Mouse (Mus musculus) left cerebral cortex, adult 6 months (tissue): ENCODE results near the gene Gm10720. TPM values are rescaled to one million over a fixed set of nuclear protein-coding genes. Genes with fewer than 3 reads are reported as not detected.

Experiments
- long read RNA-seq, 2 experiments: library from polyadenylated mRNA; unstranded; transcript quantifications; one replicate each; pipeline ENCODE4 v2.0.0; 2019 to 2020
- polyA plus RNA-seq: library from polyadenylated mRNA; unstranded; fragments of <200 nt; fragmentation: Nextera tagmentation; gene quantifications from 2 replicates; pipeline ENCODE4 v1.2.3, GENCODE M21; 2021

The Gm10720 gene
- not detected in 2 replicates for polyA plus RNA-seq
- long read RNA-seq, experiment 1: 0 reads
- long read RNA-seq, experiment 2: 0 reads

GRCm38 (mm10) chr9:3015354-3015753, at the start of gene Gm10720:
Gene Gm10720, plus strand, starts transcription at chr9:3015654.

GRCm38 (mm10) chr9:3000445-3000972, 14.9 kb upstream of the Gm10720 start, which contains the start of gene Gm10722:
Gene Gm10722, plus strand, starts transcription at chr9:3000922.

DNA sequence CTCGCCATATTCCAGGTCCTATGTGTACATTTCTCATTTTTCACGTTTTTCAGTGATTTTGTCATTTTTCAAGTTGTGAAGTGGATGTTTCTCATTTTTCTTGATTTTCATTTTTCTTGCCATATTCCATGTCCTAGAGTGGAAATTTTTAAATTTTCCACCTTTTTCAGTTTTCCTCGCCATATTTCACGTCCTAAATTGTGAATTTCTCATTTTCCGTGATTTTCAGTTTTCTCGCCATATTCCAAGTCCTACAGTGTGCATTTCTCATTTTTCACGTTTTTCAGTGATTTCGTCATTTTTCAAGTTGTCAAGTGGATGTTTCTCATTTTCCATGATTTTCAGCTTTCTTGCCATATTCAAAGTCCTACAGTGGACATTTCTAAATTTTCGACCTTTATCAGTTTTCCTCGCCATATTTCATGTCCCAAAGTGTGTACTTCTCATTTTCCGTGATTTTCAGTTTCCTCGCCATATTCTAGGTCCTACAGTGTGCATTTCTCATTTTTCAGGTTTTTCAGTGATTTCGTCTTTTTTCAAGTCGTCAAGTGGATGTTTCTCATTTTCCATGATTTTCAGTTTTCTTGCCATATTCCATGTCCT, 12.6 kb upstream of the Gm10720 start, which contains the start of gene Gm11168:
Gene Gm11168 (plus strand): TSS at position 553 of the 603 bp plus-strand sequence.

GRCm38 (mm10) chr9:3012733-3013279, 2.6 kb upstream of the Gm10720 start, which contains the start of gene Gm10721:
Gene Gm10721, plus strand, starts transcription at chr9:3013140.

DNA sequence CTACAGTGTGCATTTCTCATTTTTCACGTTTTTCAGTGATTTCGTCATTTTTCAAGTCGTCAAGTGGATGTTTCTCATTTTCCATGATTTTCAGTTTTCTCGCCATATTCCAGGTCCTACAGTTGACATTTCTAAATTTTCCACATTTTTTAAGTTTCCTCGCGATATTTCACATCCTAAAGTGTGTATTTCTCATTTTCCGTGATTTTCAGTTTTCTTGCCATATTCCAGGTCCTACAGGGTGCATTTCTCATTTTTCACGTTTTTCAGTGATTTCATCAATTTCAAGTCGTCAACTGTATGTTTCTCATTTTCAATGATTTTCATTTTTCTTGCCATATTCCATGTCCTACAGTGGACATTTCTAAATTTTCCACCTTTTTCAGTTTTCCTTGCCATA, 1.7 kb downstream of the Gm10720 start, which contains the start of gene Gm10719:
Gene Gm10719 (plus strand): TSS at position 301 of the 400 bp plus-strand sequence.

DNA sequence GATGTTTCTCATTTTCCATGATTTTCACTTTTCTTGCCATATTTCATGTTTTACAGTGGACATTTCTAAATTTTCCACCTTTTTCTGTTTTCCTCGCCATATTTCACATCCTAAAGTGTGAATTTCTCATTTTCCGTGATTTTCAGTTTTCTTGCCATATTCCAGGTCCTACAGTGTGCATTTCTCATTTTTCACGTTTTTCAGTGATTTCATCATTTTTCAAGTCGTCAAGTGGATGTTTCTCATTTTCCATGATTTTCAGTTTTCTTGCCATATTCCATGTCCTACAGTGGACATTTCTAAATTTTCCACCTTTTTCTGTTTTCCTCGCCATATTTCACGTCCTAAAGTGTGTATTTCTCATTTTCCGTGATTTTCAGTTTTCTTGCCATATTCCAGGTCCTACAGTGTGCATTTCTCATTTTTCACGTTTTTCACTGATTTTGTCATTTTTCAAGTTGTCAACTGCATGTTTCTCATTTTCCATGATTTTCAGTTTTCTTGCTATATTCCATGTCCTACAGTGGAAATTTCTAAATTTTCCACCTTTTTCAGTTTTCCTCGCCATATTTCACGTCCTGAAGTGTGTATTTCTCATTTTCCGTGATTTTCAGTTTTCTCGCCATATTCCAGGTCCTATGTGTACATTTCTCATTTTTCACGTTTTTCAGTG, 8.0 kb downstream of the Gm10720 start, which contains the start of gene Gm10718:
Gene Gm10718 (plus strand): TSS at position 236 of the 673 bp plus-strand sequence.

DNA sequence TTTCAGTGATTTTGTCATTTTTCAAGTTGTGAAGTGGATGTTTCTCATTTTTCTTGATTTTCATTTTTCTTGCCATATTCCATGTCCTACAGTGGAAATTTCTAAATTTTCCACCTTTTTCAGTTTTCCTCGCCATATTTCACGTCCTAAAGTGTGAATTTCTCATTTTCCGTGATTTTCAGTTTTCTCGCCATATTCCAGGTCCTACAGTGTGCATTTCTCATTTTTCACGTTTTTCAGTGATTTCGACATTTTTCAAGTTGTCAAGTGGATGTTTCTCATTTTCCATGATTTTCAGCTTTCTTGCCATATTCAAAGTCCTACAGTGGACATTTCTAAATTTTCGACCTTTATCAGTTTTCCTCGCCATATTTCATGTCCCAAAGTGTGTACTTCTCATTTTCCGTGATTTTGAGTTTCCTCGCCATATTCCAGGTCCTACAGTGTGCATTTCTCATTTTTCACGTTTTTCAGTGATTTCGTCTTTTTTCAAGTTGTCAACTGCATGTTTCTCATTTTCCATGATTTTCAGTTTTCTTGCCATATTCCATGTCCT, 9.5 kb downstream of the Gm10720 start, which contains the start of gene Gm10717:
Gene Gm10717 (plus strand): TSS at position 506 of the 556 bp plus-strand sequence.

GRCm38 (mm10) chr9:3034299-3034698, 18.8 kb downstream of the Gm10720 start, which contains the start of gene Gm17535:
Gene Gm17535, plus strand, starts transcription at chr9:3034599.

DNA sequence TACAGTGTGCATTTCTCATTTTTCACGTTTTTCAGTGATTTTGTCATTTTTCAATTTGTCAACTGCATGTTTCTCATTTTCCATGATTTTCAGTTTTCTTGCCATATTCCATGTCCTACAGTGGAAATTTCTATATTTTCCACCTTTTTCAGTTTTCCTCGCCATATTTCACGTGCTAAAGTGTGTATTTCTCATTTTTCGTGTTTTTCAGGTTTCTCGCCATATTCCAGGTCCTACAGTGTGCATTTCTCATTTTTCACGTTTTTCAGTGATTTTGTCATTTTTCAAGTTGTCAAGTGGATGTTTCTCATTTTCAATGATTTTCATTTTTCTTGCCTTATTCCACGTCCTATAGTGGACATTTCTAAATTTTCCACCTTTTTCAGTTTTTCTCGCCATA, 21.1 kb downstream of the Gm10720 start, which contains the start of gene Gm10715:
Gene Gm10715 (plus strand): TSS at position 301 of the 400 bp plus-strand sequence.

Other genes with a start within 250 kb of the Gm10720 start
- 0.40 TPM in 1 of 2 replicates, not detected in the other for gene Gm10722, start 14.7 kb upstream of the Gm10720 start, polyA plus RNA-seq
- 0.46 TPM in 1 of 2 replicates, not detected in the other for gene Gm11168, start 12.3 kb upstream of the Gm10720 start, polyA plus RNA-seq
- 0.49 TPM in 1 of 2 replicates, not detected in the other for gene Gm10721, start 2.5 kb upstream of the Gm10720 start, polyA plus RNA-seq
- gene Gm10719, start 1.8 kb downstream of the Gm10720 start, polyA plus RNA-seq: 2.3 TPM in 1 of 2 replicates, not detected in the other
- 2.1 TPM in 1 of 2 replicates, not detected in the other for gene Gm10718, start 7.9 kb downstream of the Gm10720 start, polyA plus RNA-seq
- gene Gm10717, start 9.8 kb downstream of the Gm10720 start, polyA plus RNA-seq: 2.4 TPM in 1 of 2 replicates, not detected in the other
- not detected in 2 replicates for gene Gm17535, start 18.9 kb downstream of the Gm10720 start, polyA plus RNA-seq
- gene Gm10715, start 21.2 kb downstream of the Gm10720 start, polyA plus RNA-seq: not detected in 2 replicates